Mouse (Mus musculus): Measurements from ENCODE around the gene H2afv. TPM values are rescaled to one million over a fixed set of nuclear protein-coding genes. Genes with fewer than 3 reads are reported as not detected.

Gene H2afv
- polyA plus RNA-seq, 1 experiment from 2014 or later, result 1,015 TPM

GRCm38 (mm10) chr11:6391516-6392276, 52.5 kb downstream of the H2afv start:
- Histone ChIP-seq H3K4me2 (no peak overlapping the region), H3K27me3 (ENCODE audit: control insufficient read depth, insufficient read depth, low read length) (no peaks in the 10 kb centered on the region), H3K9me3 (ENCODE audit: control insufficient read depth, low read length) (no peaks in the 10 kb centered on the region), H3K9ac (ENCODE audit: low read length) (no peak overlapping the region), H3K36me3 (ENCODE audit: control insufficient read depth, insufficient read depth, low read length) (peaks cover 11% of the 10 kb centered on the region; the same call in 1 of the 2 replicates), H3K27ac (ENCODE audit: low read depth, low read length) (no peak overlapping the region), H3K4me1 (ENCODE audit: control insufficient read depth, insufficient read depth, low read length) (peaks cover 14% of the 10 kb centered on the region), H3K4me3 (ENCODE audit: low read depth, low read length) (no peak overlapping the region)
- DNase-seq (ENCODE audit: low spot score, missing footprints) (no peak), ATAC-seq (ENCODE audit: low FRiP score) (no peak)
- 92% methylated on average over 8 of the region's 8 CpGs for WGBS

GRCm38 (mm10) chr11:6390376-6391053, 53.7 kb downstream of the H2afv start:
- ATAC-seq (ENCODE audit: low FRiP score) (no peak), DNase-seq (ENCODE audit: low spot score, missing footprints) (no peak)
- H3K36me3 ChIP-seq (ENCODE audit: control insufficient read depth, insufficient read depth, low read length), result peaks cover 3% of the 10 kb centered on the region; the same call in 1 of the 2 replicates
- H3K4me3 ChIP-seq (ENCODE audit: low read depth, low read length), result peak overlapping the region; percentile 97
- peak overlapping the region; percentile 62 for H3K4me2 ChIP-seq
- WGBS, result 83% methylated on average over 8 of the region's 8 CpGs
- no peaks in the 10 kb centered on the region for H3K27me3 ChIP-seq (ENCODE audit: control insufficient read depth, insufficient read depth, low read length)
- peak overlapping the region; percentile 97 for H3K9ac ChIP-seq (ENCODE audit: low read length)
- peaks cover 14% of the 10 kb centered on the region for H3K4me1 ChIP-seq (ENCODE audit: control insufficient read depth, insufficient read depth, low read length)
- no peaks in the 10 kb centered on the region for H3K9me3 ChIP-seq (ENCODE audit: control insufficient read depth, low read length)
- no peak overlapping the region for H3K27ac ChIP-seq (ENCODE audit: low read depth, low read length)

GRCm38 (mm10) chr11:6389483-6389921, 54.7 kb downstream of the H2afv start:
- WGBS, result under 1% methylated on average over 31 of the region's 43 CpGs
- peak; percentile 36 for ATAC-seq (ENCODE audit: low FRiP score)

GRCm38 (mm10) chr11:6388726-6389413, 55.4 kb downstream of the H2afv start, which contains the start of gene Zmiz2:
Zmiz2 (plus strand) TSS chr11:6389074.
- H3K27me3 ChIP-seq (ENCODE audit: control insufficient read depth, insufficient read depth, low read length), result no peaks in the 10 kb centered on the region
- WGBS, result 13% methylated on average over 35 of the region's 60 CpGs
- H3K27ac ChIP-seq (ENCODE audit: low read depth, low read length), result peak within 1 kb of the TSS; percentile 93
- peaks cover 3% of the 10 kb centered on the region; the same call in 1 of the 2 replicates for H3K36me3 ChIP-seq (ENCODE audit: control insufficient read depth, insufficient read depth, low read length)
- peaks cover 14% of the 10 kb centered on the region for H3K4me1 ChIP-seq (ENCODE audit: control insufficient read depth, insufficient read depth, low read length)
- DNase-seq (ENCODE audit: low spot score, missing footprints) (peak; percentile 100), ATAC-seq (ENCODE audit: low FRiP score) (peak; percentile 99)
- peak within 1 kb of the TSS; percentile 62 for H3K4me2 ChIP-seq
- H3K9me3 ChIP-seq (ENCODE audit: control insufficient read depth, low read length), result no peaks in the 10 kb centered on the region
- H3K9ac ChIP-seq (ENCODE audit: low read length), result peak within 1 kb of the TSS; percentile 97
- H3K4me3 ChIP-seq (ENCODE audit: low read depth, low read length), result peak within 1 kb of the TSS; percentile 97

More at GRCm38 (mm10) chr11:6389483-6389921, 54.7 kb downstream of the H2afv start:
- H3K36me3 ChIP-seq (ENCODE audit: control insufficient read depth, insufficient read depth, low read length), result peaks cover 3% of the 10 kb centered on the region; the same call in 1 of the 2 replicates
- no peaks in the 10 kb centered on the region for H3K9me3 ChIP-seq (ENCODE audit: control insufficient read depth, low read length)
- H3K4me3 ChIP-seq (ENCODE audit: low read depth, low read length), result peak overlapping the region; percentile 97
- H3K4me2 ChIP-seq, result peak overlapping the region; percentile 62
- H3K9ac ChIP-seq (ENCODE audit: low read length), result peak overlapping the region; percentile 97
- peak overlapping the region; percentile 14 for H3K27ac ChIP-seq (ENCODE audit: low read depth, low read length)
- peak; percentile 94 for DNase-seq (ENCODE audit: low spot score, missing footprints)
- H3K27me3 ChIP-seq (ENCODE audit: control insufficient read depth, insufficient read depth, low read length), result no peaks in the 10 kb centered on the region
- peaks cover 14% of the 10 kb centered on the region for H3K4me1 ChIP-seq (ENCODE audit: control insufficient read depth, insufficient read depth, low read length)

GRCm38 (mm10) chr11:6388126-6388725, 56.0 kb downstream of the H2afv start:
- Histone ChIP-seq H3K36me3 (ENCODE audit: control insufficient read depth, insufficient read depth, low read length) (peaks cover 3% of the 10 kb centered on the region; the same call in 1 of the 2 replicates), H3K4me3 (ENCODE audit: low read depth, low read length) (no peak overlapping the region; the same call in 1 of the 2 replicates), H3K9me3 (ENCODE audit: control insufficient read depth, low read length) (no peaks in the 10 kb centered on the region), H3K4me2 (no peak overlapping the region), H3K27me3 (ENCODE audit: control insufficient read depth, insufficient read depth, low read length) (no peaks in the 10 kb centered on the region), H3K4me1 (ENCODE audit: control insufficient read depth, insufficient read depth, low read length) (peaks cover 14% of the 10 kb centered on the region), H3K9ac (ENCODE audit: low read length) (peak overlapping the region; percentile 97; the same call in 1 of the 2 replicates), H3K27ac (ENCODE audit: low read depth, low read length) (peak overlapping the region; percentile 93)
- ATAC-seq (ENCODE audit: low FRiP score) (no peak), DNase-seq (ENCODE audit: low spot score, missing footprints) (no peak)
- WGBS, result 87% methylated on average over 6 of the region's 6 CpGs

GRCm38 (mm10) chr11:6380916-6381315, 63.3 kb downstream of the H2afv start:
- 88% methylated on average over 6 of the region's 6 CpGs for WGBS
- Histone ChIP-seq H3K4me3 (ENCODE audit: low read depth, low read length) (no peak overlapping the region), H3K4me2 (no peak overlapping the region), H3K27me3 (ENCODE audit: control insufficient read depth, insufficient read depth, low read length) (no peaks in the 10 kb centered on the region), H3K9ac (ENCODE audit: low read length) (no peak overlapping the region), H3K36me3 (ENCODE audit: control insufficient read depth, insufficient read depth, low read length) (no peaks in the 10 kb centered on the region), H3K9me3 (ENCODE audit: control insufficient read depth, low read length) (no peaks in the 10 kb centered on the region), H3K27ac (ENCODE audit: low read depth, low read length) (no peak overlapping the region), H3K4me1 (ENCODE audit: control insufficient read depth, insufficient read depth, low read length) (no peaks in the 10 kb centered on the region)
- ATAC-seq (ENCODE audit: low FRiP score) (no peak), DNase-seq (ENCODE audit: low spot score, missing footprints) (no peak)

Small RNA genes within 50 kb of the gene (microRNA-seq; reads per million reads assigned to microRNA genes)
- gene Gm22123 (not detected), gene Mir7651 (2.7 reads per million, percentile 10 among the genes with 10 or more reads in this experiment)

Other genes with a start within 250 kb of the H2afv start
- 0.41 and 0.57 TPM in 2 replicates for gene A730071L15Rik, start 244.4 kb downstream of the H2afv start, polyA plus RNA-seq (2014; fragmentation: Nextera tagmentation; extraction: Ambion mirVana)
- 41.4 and 46.8 TPM in 2 replicates for gene Nudcd3, start 244.0 kb downstream of the H2afv start, polyA plus RNA-seq (2014; fragmentation: Nextera tagmentation; extraction: Ambion mirVana)
- gene Npc1l1, start 214.3 kb downstream of the H2afv start, polyA plus RNA-seq (2014; fragmentation: Nextera tagmentation; extraction: Ambion mirVana), result not detected in 2 replicates
- 98.8 and 104 TPM in 2 replicates for gene Ddx56, start 176.7 kb downstream of the H2afv start, polyA plus RNA-seq (2014; fragmentation: Nextera tagmentation; extraction: Ambion mirVana)
- gene Tmed4, start 169.6 kb downstream of the H2afv start, polyA plus RNA-seq (2014; fragmentation: Nextera tagmentation; extraction: Ambion mirVana), result 148 and 161 TPM in 2 replicates
- gene Ogdh, start 152.8 kb downstream of the H2afv start, polyA plus RNA-seq (2014; fragmentation: Nextera tagmentation; extraction: Ambion mirVana), result 80.4 and 81.3 TPM in 2 replicates
- 13.3 and 16.4 TPM in 2 replicates for gene Zmiz2, start 55.4 kb downstream of the H2afv start, polyA plus RNA-seq (2014; fragmentation: Nextera tagmentation; extraction: Ambion mirVana)
- gene Ppia, start 29.0 kb downstream of the H2afv start, polyA plus RNA-seq (2014; fragmentation: Nextera tagmentation; extraction: Ambion mirVana), result 5,393 and 5,428 TPM in 2 replicates
- 12.8 and 13.7 TPM in 2 replicates for gene Purb, start 31.5 kb upstream of the H2afv start, polyA plus RNA-seq (2014; fragmentation: Nextera tagmentation; extraction: Ambion mirVana)
- 0.46 and 0.92 TPM in 2 replicates for gene Myo1g, start 76.5 kb upstream of the H2afv start, polyA plus RNA-seq (2014; fragmentation: Nextera tagmentation; extraction: Ambion mirVana)
- 72.8 and 81.6 TPM in 2 replicates for gene Ccm2, start 102.4 kb upstream of the H2afv start, polyA plus RNA-seq (2014; fragmentation: Nextera tagmentation; extraction: Ambion mirVana)
- 37.1 and 38.4 TPM in 2 replicates for gene Nacad, start 161.6 kb upstream of the H2afv start, polyA plus RNA-seq (2014; fragmentation: Nextera tagmentation; extraction: Ambion mirVana)
- gene Tbrg4, start 181.6 kb upstream of the H2afv start, polyA plus RNA-seq (2014; fragmentation: Nextera tagmentation; extraction: Ambion mirVana), result 35.5 and 38.3 TPM in 2 replicates
- not detected in 2 replicates for gene Wap, start 194.2 kb upstream of the H2afv start, polyA plus RNA-seq (2014; fragmentation: Nextera tagmentation; extraction: Ambion mirVana)
- gene Ramp3, start 214.1 kb upstream of the H2afv start, polyA plus RNA-seq (2014; fragmentation: Nextera tagmentation; extraction: Ambion mirVana), result 4.2 and 4.7 TPM in 2 replicates

All from midbrain, embryonic 11.5 days (tissue).